Mouse (Mus musculus) stomach, postnatal 0 days (tissue): ENCODE measurements around the gene Kdm4a. TPM values are rescaled to one million over a fixed set of nuclear protein-coding genes. Genes with fewer than 3 reads are reported as not detected.
A peak's percentile ranks its signal among the peaks of the same experiment; 100 is the strongest.

Experiments
- ATAC-seq: fragments of 200-750 bp; cut with Nextera tagmentation; 2 replicates; pipeline ENCODE4 v1.8.0; 2017; ENCODE audit not compliant: low FRiP score, low TSS enrichment
- DNase-seq: peaks from one replicate; pipeline ENCODE4 v3.0.0-alpha.2; 2016; ENCODE audit warnings: low spot score
- H3K27ac ChIP-seq: fragments of 300-500 bp; sonication (generic); replicated peaks from 2 replicates; pipeline ENCODE4 v1.5.1; 2014; ENCODE audit warnings: mild to moderate bottlenecking, control low read depth
- H3K27me3 ChIP-seq: fragments of 300-500 bp; sonication (generic); 2 replicates; pipeline ENCODE4 v1.6.1; 2014; ENCODE audit warnings: low read length; ENCODE audit not compliant: control insufficient read depth, insufficient read depth
- H3K36me3 ChIP-seq: fragments of 300-500 bp; sonication (generic); 2 replicates; pipeline ENCODE4 v1.6.1; 2014; ENCODE audit warnings: low read length, mixed read lengths; ENCODE audit not compliant: control insufficient read depth, insufficient read depth
- H3K4me1 ChIP-seq: fragments of 300-500 bp; sonication (generic); replicated peaks from 2 replicates; pipeline ENCODE4 v1.6.1; 2014; ENCODE audit warnings: antibody characterized with exemption; ENCODE audit not compliant: control insufficient read depth, insufficient read depth
- H3K4me2 ChIP-seq: fragments of 300-500 bp; sonication (generic); replicated peaks from 2 replicates; pipeline ENCODE4 v1.6.1; 2014; ENCODE audit warnings: low read depth, mild to moderate bottlenecking, control low read depth, moderate library complexity
- H3K4me3 ChIP-seq: fragments of 300-500 bp; sonication (generic); 2 replicates; pipeline ENCODE4 v1.5.1; 2014; ENCODE audit warnings: low read depth, low read length, control low read depth
- H3K9ac ChIP-seq: fragments of 300-500 bp; sonication (generic); 2 replicates; pipeline ENCODE4 v1.6.1; 2014; ENCODE audit warnings: mild to moderate bottlenecking, low read length, control low read depth, mixed read lengths
- H3K9me3 ChIP-seq: fragments of 300-500 bp; sonication (generic); 2 replicates; pipeline ENCODE4 v1.6.1; 2016; ENCODE audit warnings: low read length; ENCODE audit not compliant: control insufficient read depth
- CTCF ChIP-seq: IDR thresholded peaks from 2 replicates; pipeline ENCODE4 v1.5.1; 2016; ENCODE audit warnings: antibody characterized with exemption, low read depth, mild to moderate bottlenecking, moderate library complexity
- EP300 ChIP-seq: optimal IDR thresholded peaks from 2 replicates; pipeline ENCODE3; 2016; ENCODE audit warnings: antibody characterized with exemption
- WGBS: fragments of 180-500 bp; shearing (Covaris S2); extraction: QIAGEN DNeasy Blood & Tissue Kit; methylation state at CpG from one replicate; pipeline ENCODE4 v1.1.7; 2014; 5-methylcytosine and 5-hydroxymethylcytosine counted together
- polyA plus RNA-seq: library from polyadenylated mRNA; unstranded; fragments of >200 nt; fragmentation: Nextera tagmentation; extraction: Ambion mirVana; gene quantifications from 2 replicates; pipeline ENCODE4 v1.2.1, GENCODE M21; 2015

The Kdm4a gene
- polyA plus RNA-seq, 1 experiment from 2014 or later: 14.6 TPM

GRCm38 (mm10) chr4:118135414-118135813 lies 44.4 kb downstream of the Kdm4a start:
- Histone ChIP-seq H3K4me3 (peak overlapping the region; percentile 91), H3K9me3 (no peaks in the 10 kb centered on the region), H3K4me2 (peak overlapping the region; percentile 98), H3K36me3 (peaks cover 12% of the 10 kb centered on the region), H3K4me1 (no peaks in the 10 kb centered on the region), H3K27ac (0 out of 2 replicates have a peak overlapping the region, but pooled peaks have one; percentile 6), H3K27me3 (no peaks in the 10 kb centered on the region), H3K9ac (peak overlapping the region; percentile 79)
- ATAC-seq (no peak), DNase-seq (no peak)
- 90% methylated on average over 1 of the region's 1 CpGs for WGBS
- TF ChIP-seq CTCF (no peak), EP300 (no peak)

- peak; percentile 94 for DNase-seq
- Histone ChIP-seq H3K9ac (peak within 1 kb of the TSS; percentile 79), H3K9me3 (no peaks in the 10 kb centered on the region), H3K27ac (peak within 1 kb of the TSS; percentile 45; the same call in 1 of the 2 replicates), H3K4me2 (peak within 1 kb of the TSS; percentile 98), H3K27me3 (no peaks in the 10 kb centered on the region), H3K4me1 (no peaks in the 10 kb centered on the region), H3K4me3 (peak within 1 kb of the TSS; percentile 91), H3K36me3 (peaks cover 7% of the 10 kb centered on the region)
- TF ChIP-seq CTCF: no peak
- no peak for TF ChIP-seq EP300
- ATAC-seq: peak; percentile 96
- under 1% methylated on average over 68 of the region's 84 CpGs for WGBS
Observed at GRCm38 (mm10) chr4:118134485-118135365, 45.1 kb downstream of the Kdm4a start, which contains the start of gene St3gal3. TSS of gene St3gal3 (minus strand) at chr4:118134914.

- no peak overlapping the region for H3K27ac ChIP-seq
- no peaks in the 10 kb centered on the region for H3K36me3 ChIP-seq
- H3K9me3 ChIP-seq: no peaks in the 10 kb centered on the region
- WGBS: 87% methylated on average over 5 of the region's 5 CpGs
- no peaks in the 10 kb centered on the region for H3K27me3 ChIP-seq
- H3K4me2 ChIP-seq: no peak overlapping the region
- H3K4me3 ChIP-seq: no peak overlapping the region
- no peak for TF ChIP-seq EP300
- no peak for TF ChIP-seq CTCF
- H3K9ac ChIP-seq: no peak overlapping the region
- H3K4me1 ChIP-seq: no peaks in the 10 kb centered on the region
- ATAC-seq (no peak), DNase-seq (no peak)
Observed at GRCm38 (mm10) chr4:118131329-118131728, 48.5 kb downstream of the Kdm4a start.

- H3K4me1 ChIP-seq: no peaks in the 10 kb centered on the region
- H3K27ac ChIP-seq: peak overlapping the region; percentile 58; the same call in 1 of the 2 replicates
- H3K27me3 ChIP-seq: no peaks in the 10 kb centered on the region
- ATAC-seq: peak; percentile 86
- TF ChIP-seq EP300: no peak
- no peak for TF ChIP-seq CTCF
- no peaks in the 10 kb centered on the region for H3K36me3 ChIP-seq
- 60% methylated on average over 14 of the region's 14 CpGs for WGBS
- no peak overlapping the region for H3K9ac ChIP-seq
- peak overlapping the region; percentile 23; the same call in 1 of the 2 replicates for H3K4me2 ChIP-seq
- DNase-seq: peak; percentile 77
- H3K4me3 ChIP-seq: no peak overlapping the region
- no peaks in the 10 kb centered on the region for H3K9me3 ChIP-seq
Observed at GRCm38 (mm10) chr4:118123030-118123704, 56.7 kb downstream of the Kdm4a start.

- no peak for TF ChIP-seq EP300
- Histone ChIP-seq H3K4me1 (no peaks in the 10 kb centered on the region), H3K36me3 (no peaks in the 10 kb centered on the region), H3K9me3 (no peaks in the 10 kb centered on the region), H3K4me3 (no peak overlapping the region), H3K27ac (no peak overlapping the region), H3K27me3 (no peaks in the 10 kb centered on the region), H3K9ac (no peak overlapping the region), H3K4me2 (no peak overlapping the region)
- DNase-seq (peak; percentile 49), ATAC-seq (no peak)
- WGBS: 50% methylated on average over 10 of the region's 10 CpGs
Observed at GRCm38 (mm10) chr4:118122078-118122477, 57.8 kb downstream of the Kdm4a start.

GRCm38 (mm10) chr4:118117565-118117964 lies 62.3 kb downstream of the Kdm4a start:
- DNase-seq (peak; percentile 34), ATAC-seq (peak; percentile 87)
- Histone ChIP-seq H3K27me3 (no peaks in the 10 kb centered on the region), H3K4me1 (no peaks in the 10 kb centered on the region), H3K27ac (no peak overlapping the region), H3K4me2 (no peak overlapping the region), H3K4me3 (no peak overlapping the region), H3K36me3 (no peaks in the 10 kb centered on the region), H3K9me3 (no peaks in the 10 kb centered on the region), H3K9ac (no peak overlapping the region)
- TF ChIP-seq CTCF (no peak), EP300 (no peak)
- 85% methylated on average over 10 of the region's 10 CpGs for WGBS
